Mouse (Mus musculus): ENCODE results near the gene Ap1g2. TPM values are rescaled to one million over a fixed set of nuclear protein-coding genes. Genes with fewer than 3 reads are reported as not detected.
A peak's percentile ranks its signal among the peaks of the same experiment; 100 is the strongest.

The Ap1g2 gene
- total RNA-seq, 2 experiments from 2014 or later = 23.5 to 27.2 TPM

- no peak for DNase-seq
Observed at GRCm38 (mm10) chr14:55089199-55089947, 17.0 kb downstream of the Ap1g2 start.

- no peak for DNase-seq
Observed at GRCm38 (mm10) chr14:55086009-55086514, 20.3 kb downstream of the Ap1g2 start.

GRCm38 (mm10) chr14:55085324-55086008, 20.9 kb downstream of the Ap1g2 start:
- DNase-seq = peak in 1 of 2 experiments; percentile 45

- DNase-seq = no peak
Observed at GRCm38 (mm10) chr14:55083481-55083880, 22.9 kb downstream of the Ap1g2 start.

- DNase-seq = no peak
Observed at GRCm38 (mm10) chr14:55081105-55081504, 25.3 kb downstream of the Ap1g2 start.

- DNase-seq = peak; percentile 69 to 80
Observed at GRCm38 (mm10) chr14:55079214-55079970, 27.0 kb downstream of the Ap1g2 start.

- no peak for DNase-seq
Observed at GRCm38 (mm10) chr14:55078366-55078989, 27.9 kb downstream of the Ap1g2 start.

- no peak for DNase-seq
Observed at GRCm38 (mm10) chr14:55077481-55078365, 28.7 kb downstream of the Ap1g2 start.

- no peak for DNase-seq
Observed at GRCm38 (mm10) chr14:55076956-55077355, 29.4 kb downstream of the Ap1g2 start.

GRCm38 (mm10) chr14:55076224-55076623, 30.2 kb downstream of the Ap1g2 start:
- no peak for DNase-seq

GRCm38 (mm10) chr14:55074416-55074815, 32.0 kb downstream of the Ap1g2 start:
- no peak for DNase-seq

- no peak for DNase-seq
Observed at GRCm38 (mm10) chr14:55071756-55072155, 34.6 kb downstream of the Ap1g2 start.

GRCm38 (mm10) chr14:55066042-55066441, 40.4 kb downstream of the Ap1g2 start:
- no peak for DNase-seq

- DNase-seq = no peak
Observed at GRCm38 (mm10) chr14:55065391-55065790, 41.0 kb downstream of the Ap1g2 start.

GRCm38 (mm10) chr14:55064481-55065370, 41.7 kb downstream of the Ap1g2 start:
- DNase-seq = no peak

- DNase-seq = no peak
Observed at GRCm38 (mm10) chr14:55063581-55064381, 42.6 kb downstream of the Ap1g2 start.

- DNase-seq = no peak
Observed at GRCm38 (mm10) chr14:55063117-55063516, 43.3 kb downstream of the Ap1g2 start.

- peak; percentile 33 for DNase-seq
Observed at GRCm38 (mm10) chr14:55062626-55063025, 43.8 kb downstream of the Ap1g2 start.

GRCm38 (mm10) chr14:55061845-55062244, 44.5 kb downstream of the Ap1g2 start:
- no peak for DNase-seq
